Mouse (Mus musculus): ENCODE data around the gene Gm10799. TPM values are rescaled to one million over a fixed set of nuclear protein-coding genes. Genes with fewer than 3 reads are reported as not detected.
"Not testable (repeated sequence)": the region's sequence is repeated elsewhere in the genome, so short reads cannot be mapped to it uniquely, and the experiment has no call there.

The Gm10799 gene
- not detected in 2 replicates for polyA plus RNA-seq (2015; fragmentation: Nextera tagmentation; extraction: Ambion mirVana)

- not testable (repeated sequence) for H3K36me3 ChIP-seq; ATAC-seq (ENCODE audit: low FRiP score); H3K4me3 ChIP-seq (replicated peaks); H3K27me3 ChIP-seq (replicated peaks); H3K4me1 ChIP-seq; H3K4me2 ChIP-seq; H3K27ac ChIP-seq (replicated peaks); H3K9ac ChIP-seq (replicated peaks); H3K9me3 ChIP-seq (replicated peaks)
- WGBS = 74% methylated on average over 7 of the region's 7 CpGs
Measured at GRCm38 (mm10) chr2:104068450-104068849, at the start of gene Gm10799. Gene Gm10799 (minus strand): TSS chr2:104068550.

- not testable (repeated sequence) for H3K9me3 ChIP-seq (replicated peaks); ATAC-seq (ENCODE audit: low FRiP score)
Measured at GRCm38 (mm10) chr2:104117173-104117572, 48.8 kb upstream of the Gm10799 start.

GRCm38 (mm10) chr2:104114898-104115297, 46.5 kb upstream of the Gm10799 start:
- H3K4me1 ChIP-seq = no peaks in the 10 kb centered on the region
- no peaks in the 10 kb centered on the region for H3K36me3 ChIP-seq
- H3K27ac ChIP-seq (replicated peaks) = no peak overlapping the region
- no peak overlapping the region for H3K4me3 ChIP-seq (replicated peaks)
- no peak for ATAC-seq (ENCODE audit: low FRiP score)
- no peak overlapping the region for H3K4me2 ChIP-seq
- no peaks in the 10 kb centered on the region for H3K27me3 ChIP-seq (replicated peaks)
- 67% methylated on average over 3 of the region's 3 CpGs for WGBS
- no peaks in the 10 kb centered on the region for H3K9me3 ChIP-seq (replicated peaks)
- no peak overlapping the region for H3K9ac ChIP-seq (replicated peaks)

More at GRCm38 (mm10) chr2:104117173-104117572, 48.8 kb upstream of the Gm10799 start:
- not testable (repeated sequence) for H3K9ac ChIP-seq (replicated peaks); H3K4me2 ChIP-seq; H3K36me3 ChIP-seq; H3K4me3 ChIP-seq (replicated peaks); H3K27ac ChIP-seq (replicated peaks); H3K27me3 ChIP-seq (replicated peaks); H3K4me1 ChIP-seq

GRCm38 (mm10) chr2:104113563-104113962, 45.2 kb upstream of the Gm10799 start:
- not testable (repeated sequence) for H3K27ac ChIP-seq (replicated peaks); H3K9ac ChIP-seq (replicated peaks); H3K4me1 ChIP-seq; H3K4me3 ChIP-seq (replicated peaks); H3K36me3 ChIP-seq; ATAC-seq (ENCODE audit: low FRiP score); H3K4me2 ChIP-seq; H3K9me3 ChIP-seq (replicated peaks); H3K27me3 ChIP-seq (replicated peaks)

GRCm38 (mm10) chr2:104111170-104111797, 42.9 kb upstream of the Gm10799 start:
- not testable (repeated sequence) for H3K27ac ChIP-seq (replicated peaks); H3K4me1 ChIP-seq; H3K27me3 ChIP-seq (replicated peaks); H3K9ac ChIP-seq (replicated peaks); ATAC-seq (ENCODE audit: low FRiP score); H3K36me3 ChIP-seq; H3K9me3 ChIP-seq (replicated peaks); H3K4me3 ChIP-seq (replicated peaks); H3K4me2 ChIP-seq
- no CpG with 5 or more reads among the region's 1 CpGs for WGBS

- Histone ChIP-seq H3K9me3 (replicated peaks) (no peaks in the 10 kb centered on the region), H3K27me3 (replicated peaks) (no peaks in the 10 kb centered on the region), H3K4me1 (no peaks in the 10 kb centered on the region), H3K4me3 (replicated peaks) (no peak overlapping the region), H3K4me2 (no peak overlapping the region), H3K36me3 (no peaks in the 10 kb centered on the region), H3K27ac (replicated peaks) (no peak overlapping the region), H3K9ac (replicated peaks) (no peak overlapping the region)
- 84% methylated on average over 4 of the region's 4 CpGs for WGBS
- ATAC-seq (ENCODE audit: low FRiP score) = no peak
Measured at GRCm38 (mm10) chr2:104110031-104110430, 41.7 kb upstream of the Gm10799 start.

- no peak overlapping the region for H3K27ac ChIP-seq (replicated peaks)
- 78% methylated on average over 2 of the region's 2 CpGs for WGBS
- H3K27me3 ChIP-seq (replicated peaks) = no peaks in the 10 kb centered on the region
- H3K36me3 ChIP-seq = no peaks in the 10 kb centered on the region
- H3K4me3 ChIP-seq (replicated peaks) = no peak overlapping the region
- H3K9me3 ChIP-seq (replicated peaks) = no peaks in the 10 kb centered on the region
- ATAC-seq (ENCODE audit: low FRiP score) = no peak
- H3K9ac ChIP-seq (replicated peaks) = no peak overlapping the region
- no peak overlapping the region for H3K4me2 ChIP-seq
- H3K4me1 ChIP-seq = no peaks in the 10 kb centered on the region
Measured at GRCm38 (mm10) chr2:104109528-104109927, 41.2 kb upstream of the Gm10799 start.

- not testable (repeated sequence) for ATAC-seq (ENCODE audit: low FRiP score); H3K9me3 ChIP-seq (replicated peaks); H3K4me1 ChIP-seq; H3K27me3 ChIP-seq (replicated peaks); H3K4me2 ChIP-seq; H3K36me3 ChIP-seq; H3K27ac ChIP-seq (replicated peaks); H3K9ac ChIP-seq (replicated peaks); H3K4me3 ChIP-seq (replicated peaks)
- WGBS = 98% methylated on average over 2 of the region's 2 CpGs
Measured at GRCm38 (mm10) chr2:104109021-104109420, 40.7 kb upstream of the Gm10799 start.

GRCm38 (mm10) chr2:104104800-104105199, 36.5 kb upstream of the Gm10799 start:
- Histone ChIP-seq H3K4me2 (no peak overlapping the region), H3K27ac (replicated peaks) (no peak overlapping the region), H3K4me1 (no peaks in the 10 kb centered on the region), H3K36me3 (no peaks in the 10 kb centered on the region), H3K9ac (replicated peaks) (no peak overlapping the region), H3K4me3 (replicated peaks) (no peak overlapping the region), H3K9me3 (replicated peaks) (no peaks in the 10 kb centered on the region), H3K27me3 (replicated peaks) (no peaks in the 10 kb centered on the region)
- ATAC-seq (ENCODE audit: low FRiP score) = no peak
- 92% methylated on average over 6 of the region's 6 CpGs for WGBS

- no peaks in the 10 kb centered on the region for H3K36me3 ChIP-seq
- no peak overlapping the region for H3K4me3 ChIP-seq (replicated peaks)
- no peaks in the 10 kb centered on the region for H3K9me3 ChIP-seq (replicated peaks)
- peaks cover 10% of the 10 kb centered on the region; the same call in 1 of the 2 replicates for H3K4me1 ChIP-seq
- H3K9ac ChIP-seq (replicated peaks) = no peak overlapping the region
- no peak overlapping the region for H3K4me2 ChIP-seq
- no peaks in the 10 kb centered on the region for H3K27me3 ChIP-seq (replicated peaks)
- no peak for ATAC-seq (ENCODE audit: low FRiP score)
- no peak overlapping the region for H3K27ac ChIP-seq (replicated peaks)
- 68% methylated on average over 1 of the region's 1 CpGs for WGBS
Measured at GRCm38 (mm10) chr2:104099946-104100345, 31.6 kb upstream of the Gm10799 start.

GRCm38 (mm10) chr2:104099231-104099585, 30.9 kb upstream of the Gm10799 start:
- no peaks in the 10 kb centered on the region for H3K36me3 ChIP-seq
- no peak for ATAC-seq (ENCODE audit: low FRiP score)
- no peak overlapping the region for H3K27ac ChIP-seq (replicated peaks)
- no peak overlapping the region for H3K9ac ChIP-seq (replicated peaks)
- 97% methylated on average over 2 of the region's 2 CpGs for WGBS
- no peak overlapping the region for H3K4me3 ChIP-seq (replicated peaks)
- no peaks in the 10 kb centered on the region for H3K9me3 ChIP-seq (replicated peaks)
- H3K27me3 ChIP-seq (replicated peaks) = no peaks in the 10 kb centered on the region
- H3K4me2 ChIP-seq = no peak overlapping the region
- peaks cover 10% of the 10 kb centered on the region; the same call in 1 of the 2 replicates for H3K4me1 ChIP-seq

GRCm38 (mm10) chr2:104098529-104099230, 30.3 kb upstream of the Gm10799 start:
- no peaks in the 10 kb centered on the region for H3K27me3 ChIP-seq (replicated peaks)
- no peak overlapping the region for H3K4me2 ChIP-seq
- peaks cover 10% of the 10 kb centered on the region; the same call in 1 of the 2 replicates for H3K4me1 ChIP-seq
- WGBS = 35% methylated on average over 3 of the region's 3 CpGs
- no peak for ATAC-seq (ENCODE audit: low FRiP score)
- no peak overlapping the region for H3K4me3 ChIP-seq (replicated peaks)
- H3K9me3 ChIP-seq (replicated peaks) = no peaks in the 10 kb centered on the region
- H3K9ac ChIP-seq (replicated peaks) = no peak overlapping the region
- H3K36me3 ChIP-seq = no peaks in the 10 kb centered on the region
- no peak overlapping the region for H3K27ac ChIP-seq (replicated peaks)

Data from neural tube, embryonic 15.5 days (tissue).